Mouse (Mus musculus) hindbrain, embryonic 13.5 days (tissue): ENCODE data around the gene Tacc2. TPM values are rescaled to one million over a fixed set of nuclear protein-coding genes. Genes with fewer than 3 reads are reported as not detected.

Experiments used
- ATAC-seq: fragments of 200-750 bp; cut with Nextera tagmentation; 2 replicates; pipeline ENCODE4 v1.8.0; 2017; ENCODE audit warnings: moderate TSS enrichment; ENCODE audit not compliant: low FRiP score
- H3K27ac ChIP-seq: fragments of 300-500 bp; sonication (generic); 2 replicates; pipeline ENCODE4 v1.5.1; 2015; ENCODE audit warnings: inconsistent platforms, mild to moderate bottlenecking, moderate library complexity
- H3K27me3 ChIP-seq: fragments of 300-500 bp; sonication (generic); 2 replicates; pipeline ENCODE4 v1.6.1; 2015; ENCODE audit warnings: mild to moderate bottlenecking, inconsistent platforms
- H3K36me3 ChIP-seq: fragments of 300-500 bp; sonication (generic); 2 replicates; pipeline ENCODE4 v1.6.1; 2015; ENCODE audit warnings: mild to moderate bottlenecking, inconsistent platforms
- H3K4me1 ChIP-seq: fragments of 300-500 bp; sonication (generic); replicated peaks from 2 replicates; pipeline ENCODE4 v1.6.1; 2015; ENCODE audit warnings: inconsistent platforms
- H3K4me2 ChIP-seq: fragments of 300-500 bp; sonication (generic); 2 replicates; pipeline ENCODE4 v1.6.1; 2015; ENCODE audit warnings: inconsistent platforms, mild to moderate bottlenecking, moderate library complexity
- H3K4me3 ChIP-seq: fragments of 300-500 bp; sonication (generic); 2 replicates; pipeline ENCODE4 v1.5.1; 2015; ENCODE audit warnings: mild to moderate bottlenecking, inconsistent platforms
- H3K9ac ChIP-seq: fragments of 300-500 bp; sonication (generic); 2 replicates; pipeline ENCODE4 v1.6.1; 2015; ENCODE audit warnings: mild to moderate bottlenecking, inconsistent platforms
- H3K9me3 ChIP-seq: fragments of 300-500 bp; sonication (generic); 2 replicates; pipeline ENCODE4 v1.6.1; 2016; ENCODE audit warnings: inconsistent platforms
- WGBS: fragments of 180-500 bp; shearing (Covaris S2); methylation state at CpG from one replicate; pipeline ENCODE4 v1.1.7; 2015; 5-methylcytosine and 5-hydroxymethylcytosine counted together
- polyA plus RNA-seq: library from polyadenylated mRNA; unstranded; fragments of >200 nt; fragmentation: Nextera tagmentation; extraction: Ambion mirVana; gene quantifications from 2 replicates; pipeline ENCODE4 v1.2.1, GENCODE M21; 2015

Tacc2 gene
- polyA plus RNA-seq, 1 experiment from 2014 or later = 59.1 TPM

DNA sequence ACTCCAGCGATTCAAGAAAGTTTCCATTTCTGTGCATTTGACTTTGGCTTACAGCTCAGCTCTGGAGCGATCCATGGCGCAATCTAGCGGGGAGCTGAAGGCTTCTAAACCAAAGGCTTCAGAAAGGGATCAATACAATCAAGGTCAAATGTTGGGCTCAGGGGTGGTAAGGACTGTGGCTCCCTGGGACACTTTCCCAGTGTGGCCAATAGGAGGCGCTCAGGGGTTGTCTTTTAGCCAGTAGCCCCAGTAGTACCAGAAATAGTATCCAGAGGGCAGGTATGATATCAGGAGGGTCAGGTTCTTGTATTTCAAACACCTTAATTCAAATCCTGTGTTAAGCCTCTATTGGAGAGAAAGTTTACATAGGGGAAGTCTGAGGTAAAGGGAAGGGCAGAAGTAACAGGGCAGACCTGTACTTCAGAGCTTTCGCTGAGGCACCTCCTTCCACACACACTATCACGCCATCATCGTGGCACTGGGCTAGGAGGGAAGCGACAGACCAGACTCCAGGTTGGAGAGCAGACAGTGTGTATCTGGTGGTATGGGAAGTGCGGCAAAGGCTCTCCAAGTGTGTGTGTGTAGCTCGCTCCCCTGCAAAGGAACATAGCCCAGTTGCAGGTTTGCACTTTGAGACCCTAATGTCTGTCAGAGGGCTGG, 196.1 kb downstream of the Tacc2 start:
- H3K4me1 ChIP-seq = peaks cover 3% of the 10 kb centered on the region; the same call in 1 of the 2 replicates
- no peaks in the 10 kb centered on the region for H3K9me3 ChIP-seq
- H3K36me3 ChIP-seq = no peaks in the 10 kb centered on the region
- 66% methylated on average over 11 of the region's 11 CpGs for WGBS
- H3K4me3 ChIP-seq = no peak overlapping the region
- ATAC-seq = no peak
- H3K9ac ChIP-seq = no peak overlapping the region
- no peak overlapping the region for H3K27ac ChIP-seq
- no peak overlapping the region for H3K4me2 ChIP-seq
- H3K27me3 ChIP-seq = no peaks in the 10 kb centered on the region

DNA sequence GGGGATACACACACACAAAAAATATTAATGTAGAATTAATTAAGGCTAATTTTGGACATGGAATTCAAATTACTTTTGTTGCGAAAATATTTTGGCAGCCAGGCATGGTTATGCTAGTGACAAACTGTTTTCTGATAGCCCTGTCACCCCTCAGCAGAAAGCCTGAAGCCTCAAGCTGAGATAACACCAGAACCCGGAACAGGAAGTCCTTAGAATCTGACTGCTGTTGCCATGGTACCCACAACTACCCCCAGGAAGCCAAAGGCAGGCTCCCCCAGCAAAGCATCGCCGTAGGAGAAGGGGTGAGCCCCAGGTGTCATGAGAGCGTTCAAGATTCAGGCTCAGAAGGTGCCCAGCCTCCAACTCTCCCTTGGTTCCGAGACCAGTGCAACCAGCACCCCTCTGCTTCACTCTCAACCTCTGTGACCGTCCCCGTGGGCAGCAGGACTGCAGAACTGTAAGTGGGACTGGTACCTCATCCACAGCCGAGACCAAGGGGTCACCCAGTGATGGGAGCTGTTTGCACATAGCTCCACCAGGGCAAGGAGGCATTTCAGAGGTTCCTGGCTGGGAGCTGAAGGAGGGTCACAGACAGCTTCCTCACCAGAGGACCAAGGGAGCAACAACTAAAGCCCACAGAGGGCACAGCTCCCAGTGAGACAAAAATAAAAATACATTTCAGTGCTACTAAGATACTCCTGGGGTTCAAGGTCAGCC, 196.8 kb downstream of the Tacc2 start, which contains the start of gene Btbd16:
Gene Btbd16, plus strand, starts transcription at position 156 of the 717 bp plus-strand sequence.
- no peaks in the 10 kb centered on the region for H3K36me3 ChIP-seq
- no peaks in the 10 kb centered on the region for H3K9me3 ChIP-seq
- peaks cover 3% of the 10 kb centered on the region; the same call in 1 of the 2 replicates for H3K4me1 ChIP-seq
- WGBS = 49% methylated on average over 9 of the region's 9 CpGs
- H3K27ac ChIP-seq = no peak within 1 kb of the TSS
- no peak within 1 kb of the TSS for H3K9ac ChIP-seq
- no peak within 1 kb of the TSS for H3K4me2 ChIP-seq
- no peak for ATAC-seq
- no peaks in the 10 kb centered on the region for H3K27me3 ChIP-seq
- H3K4me3 ChIP-seq = no peak within 1 kb of the TSS

DNA sequence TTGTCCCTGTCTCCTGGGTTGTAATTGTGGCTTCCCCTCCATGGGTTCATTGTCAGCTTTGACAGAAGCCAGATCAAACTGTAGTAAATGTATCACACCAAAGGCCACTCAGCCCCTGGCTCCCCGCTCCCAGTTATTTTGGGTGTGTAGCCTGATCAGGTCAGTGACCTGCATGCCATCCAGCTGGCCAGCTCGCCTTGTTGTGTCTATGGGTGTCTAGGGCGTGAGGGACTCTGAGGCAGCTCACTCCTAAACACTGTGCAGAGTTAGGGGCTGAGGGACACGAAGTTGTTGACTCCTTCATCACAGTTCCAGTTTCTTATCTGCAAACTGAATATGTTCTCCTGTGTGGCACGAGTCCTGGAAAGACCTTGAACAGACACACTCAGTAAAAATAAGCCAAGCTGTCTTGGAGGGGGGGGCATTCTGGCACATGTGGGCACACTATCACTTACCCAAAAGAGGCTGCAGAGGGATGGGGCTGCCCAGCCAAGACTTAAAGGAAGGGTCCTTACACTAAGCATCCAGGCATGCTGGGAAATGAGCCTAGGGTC, 203.7 kb downstream of the Tacc2 start:
- WGBS = 76% methylated on average over 5 of the region's 5 CpGs
- no peak for ATAC-seq
- Histone ChIP-seq H3K4me2 (no peak overlapping the region), H3K9ac (no peak overlapping the region), H3K36me3 (no peaks in the 10 kb centered on the region), H3K4me3 (no peak overlapping the region), H3K9me3 (no peaks in the 10 kb centered on the region), H3K27ac (no peak overlapping the region), H3K27me3 (no peaks in the 10 kb centered on the region), H3K4me1 (no peaks in the 10 kb centered on the region; the same call in 1 of the 2 replicates)

- Histone ChIP-seq H3K4me1 (no peaks in the 10 kb centered on the region; the same call in 1 of the 2 replicates), H3K4me2 (no peak overlapping the region), H3K27me3 (no peaks in the 10 kb centered on the region), H3K9ac (no peak overlapping the region), H3K36me3 (no peaks in the 10 kb centered on the region), H3K4me3 (no peak overlapping the region), H3K27ac (no peak overlapping the region), H3K9me3 (no peaks in the 10 kb centered on the region)
- 83% methylated on average over 5 of the region's 5 CpGs for WGBS
- no peak for ATAC-seq
Measured at GRCm38 (mm10) chr7:130782501-130783050, 205.3 kb downstream of the Tacc2 start.

- no peaks in the 10 kb centered on the region for H3K36me3 ChIP-seq
- ATAC-seq = no peak
Measured at GRCm38 (mm10) chr7:130785923-130786575, 208.8 kb downstream of the Tacc2 start.

GRCm38 (mm10) chr7:130786708-130787107, 209.5 kb downstream of the Tacc2 start:
- Histone ChIP-seq H3K27ac (no peak overlapping the region), H3K36me3 (no peaks in the 10 kb centered on the region), H3K4me2 (no peak overlapping the region), H3K9me3 (no peaks in the 10 kb centered on the region), H3K4me1 (no peaks in the 10 kb centered on the region; the same call in 1 of the 2 replicates), H3K27me3 (no peaks in the 10 kb centered on the region), H3K9ac (no peak overlapping the region), H3K4me3 (no peak overlapping the region)
- no peak for ATAC-seq
- WGBS = 84% methylated on average over 5 of the region's 5 CpGs

More at GRCm38 (mm10) chr7:130785923-130786575, 208.8 kb downstream of the Tacc2 start:
- Histone ChIP-seq H3K4me3 (no peak overlapping the region), H3K4me2 (no peak overlapping the region), H3K4me1 (no peaks in the 10 kb centered on the region; the same call in 1 of the 2 replicates), H3K27me3 (no peaks in the 10 kb centered on the region), H3K27ac (no peak overlapping the region), H3K9ac (no peak overlapping the region), H3K9me3 (no peaks in the 10 kb centered on the region)
- WGBS = 80% methylated on average over 12 of the region's 12 CpGs

GRCm38 (mm10) chr7:130787537-130787936, 210.3 kb downstream of the Tacc2 start:
- Histone ChIP-seq H3K36me3 (no peaks in the 10 kb centered on the region), H3K27ac (no peak overlapping the region), H3K4me1 (no peaks in the 10 kb centered on the region; the same call in 1 of the 2 replicates), H3K9me3 (no peaks in the 10 kb centered on the region), H3K4me3 (no peak overlapping the region), H3K4me2 (no peak overlapping the region), H3K9ac (no peak overlapping the region), H3K27me3 (no peaks in the 10 kb centered on the region)
- WGBS = 94% methylated on average over 4 of the region's 4 CpGs
- ATAC-seq = no peak

DNA sequence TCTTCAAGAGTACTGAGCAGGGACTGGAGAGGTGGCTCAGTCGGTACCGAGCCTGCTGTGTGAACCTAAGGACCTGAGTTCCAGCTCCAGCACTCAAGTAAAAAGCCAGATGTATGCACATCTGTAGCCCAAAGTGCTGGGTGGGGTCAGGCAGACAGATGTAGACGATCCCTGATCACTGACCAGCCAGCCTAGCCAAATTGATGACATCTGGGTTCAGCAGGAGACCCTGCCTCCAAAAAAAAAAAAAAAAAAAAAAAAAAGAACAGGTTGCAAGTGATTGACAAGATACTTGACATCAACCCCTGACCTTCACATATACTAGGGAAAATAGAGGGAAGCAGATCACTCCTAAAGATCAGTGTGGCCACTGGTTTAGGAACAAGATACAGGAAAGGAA, 211.7 kb downstream of the Tacc2 start:
- no peak for ATAC-seq
- 85% methylated on average over 3 of the region's 3 CpGs for WGBS
- Histone ChIP-seq H3K4me3 (no peak overlapping the region), H3K4me2 (no peak overlapping the region), H3K27me3 (no peaks in the 10 kb centered on the region), H3K9ac (no peak overlapping the region), H3K27ac (no peak overlapping the region), H3K36me3 (no peaks in the 10 kb centered on the region), H3K9me3 (no peaks in the 10 kb centered on the region), H3K4me1 (no peaks in the 10 kb centered on the region; the same call in 1 of the 2 replicates)

GRCm38 (mm10) chr7:130789456-130789855, 212.2 kb downstream of the Tacc2 start:
- H3K4me3 ChIP-seq = no peak overlapping the region
- no peak overlapping the region for H3K4me2 ChIP-seq
- no peak overlapping the region for H3K9ac ChIP-seq
- WGBS = 83% methylated on average over 7 of the region's 7 CpGs
- ATAC-seq = no peak
- H3K36me3 ChIP-seq = no peaks in the 10 kb centered on the region
- no peak overlapping the region for H3K27ac ChIP-seq
- no peaks in the 10 kb centered on the region for H3K9me3 ChIP-seq
- no peaks in the 10 kb centered on the region for H3K27me3 ChIP-seq
- no peaks in the 10 kb centered on the region; the same call in 1 of the 2 replicates for H3K4me1 ChIP-seq

GRCm38 (mm10) chr7:130793671-130794070, 216.4 kb downstream of the Tacc2 start:
- H3K9me3 ChIP-seq = no peaks in the 10 kb centered on the region

DNA sequence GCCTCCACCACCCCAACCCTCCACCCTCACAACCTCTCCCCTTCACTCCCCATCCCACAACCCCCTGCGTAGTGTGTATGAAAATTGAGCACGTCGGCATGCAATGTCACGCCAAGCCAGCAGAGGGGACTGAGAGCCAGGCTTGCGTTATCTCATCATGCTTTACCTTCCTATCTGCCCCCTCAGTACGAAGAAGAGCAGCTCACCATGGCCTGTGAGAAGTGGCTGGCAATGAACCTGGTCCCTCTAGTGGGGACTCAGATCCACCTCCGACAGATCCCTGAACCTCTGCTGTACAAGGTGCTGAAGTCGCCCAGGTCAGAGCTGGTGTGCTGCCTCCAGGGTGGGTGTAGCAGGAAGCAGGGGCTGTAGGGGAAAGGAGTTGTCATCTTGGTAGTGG, 219.5 kb downstream of the Tacc2 start:
- ATAC-seq = no peak
- Histone ChIP-seq H3K27me3 (no peaks in the 10 kb centered on the region), H3K27ac (no peak overlapping the region), H3K4me2 (no peak overlapping the region), H3K9ac (no peak overlapping the region), H3K9me3 (no peaks in the 10 kb centered on the region), H3K36me3 (no peaks in the 10 kb centered on the region), H3K4me1 (no peaks in the 10 kb centered on the region), H3K4me3 (no peak overlapping the region)
- 78% methylated on average over 8 of the region's 8 CpGs for whole genome bisulfite sequencing

More at GRCm38 (mm10) chr7:130793671-130794070, 216.4 kb downstream of the Tacc2 start:
- Histone ChIP-seq H3K36me3 (no peaks in the 10 kb centered on the region), H3K27me3 (no peaks in the 10 kb centered on the region), H3K9ac (no peak overlapping the region), H3K4me3 (no peak overlapping the region), H3K4me2 (no peak overlapping the region), H3K27ac (no peak overlapping the region), H3K4me1 (no peaks in the 10 kb centered on the region)
- ATAC-seq = no peak
- 85% methylated on average over 9 of the region's 9 CpGs for WGBS

GRCm38 (mm10) chr7:130797524-130797923, 220.3 kb downstream of the Tacc2 start:
- WGBS = 87% methylated on average over 6 of the region's 6 CpGs
- Histone ChIP-seq H3K4me1 (no peaks in the 10 kb centered on the region), H3K4me2 (no peak overlapping the region), H3K27me3 (no peaks in the 10 kb centered on the region), H3K9me3 (no peaks in the 10 kb centered on the region), H3K9ac (no peak overlapping the region), H3K27ac (no peak overlapping the region), H3K36me3 (no peaks in the 10 kb centered on the region), H3K4me3 (no peak overlapping the region)
- ATAC-seq = no peak
